Mouse (Mus musculus): ENCODE measurements around the gene Egfl6. TPM values are rescaled to one million over a fixed set of nuclear protein-coding genes. Genes with fewer than 3 reads are reported as not detected.
"Not testable (repeated sequence)": the region's sequence is repeated elsewhere in the genome, so short reads cannot be mapped to it uniquely, and the experiment has no call there.

Gene Egfl6
- polyA plus RNA-seq, 1 experiment, result not detected

DNA sequence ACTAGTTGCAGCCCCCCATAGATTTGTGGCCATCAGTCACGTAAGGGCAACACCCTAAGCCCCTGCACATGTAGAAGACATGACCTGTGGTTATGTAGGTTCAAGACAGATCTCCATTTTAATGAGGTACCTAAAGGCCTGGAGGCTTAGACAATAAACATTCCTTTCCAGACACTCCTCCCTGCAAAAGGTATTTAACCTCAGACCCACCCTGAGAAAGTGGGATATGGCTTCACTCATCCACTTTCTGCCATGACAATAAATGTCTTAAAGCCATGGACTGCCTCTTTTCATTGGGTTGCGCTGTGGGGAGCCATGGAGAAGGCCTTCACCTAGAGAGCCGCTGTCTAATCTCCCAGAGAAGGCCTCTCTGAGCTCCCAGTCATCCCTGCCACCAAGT is 57.4 kb downstream of the Egfl6 start:
- 92% methylated on average over 3 of the region's 3 CpGs for WGBS
- TF ChIP-seq CTCF (IDR thresholded peaks at IDR 0.05; ENCODE audit: insufficient read depth, low read depth, low read length), result no peak
- no peak for TF ChIP-seq POLR2A (IDR thresholded peaks at IDR 0.05; ENCODE audit: insufficient read depth, low read depth, low read length)
- H3K27ac ChIP-seq (ENCODE audit: insufficient read depth, low read depth, low read length), result no peak overlapping the region
- H3K4me3 ChIP-seq (ENCODE audit: insufficient read depth, low read depth, low read length), result no peak overlapping the region
- no peaks in the 10 kb centered on the region for H3K4me1 ChIP-seq (ENCODE audit: control insufficient read depth, insufficient read depth, low read length)

GRCm38 (mm10) chrX:166525637-166526315 is 59.7 kb downstream of the Egfl6 start:
- 93% methylated on average over 2 of the region's 2 CpGs for WGBS
- Histone ChIP-seq H3K4me3 (ENCODE audit: insufficient read depth, low read depth, low read length) (no peak overlapping the region), H3K27ac (ENCODE audit: insufficient read depth, low read depth, low read length) (no peak overlapping the region), H3K4me1 (ENCODE audit: control insufficient read depth, insufficient read depth, low read length) (no peaks in the 10 kb centered on the region)
- TF ChIP-seq POLR2A (IDR thresholded peaks at IDR 0.05; ENCODE audit: insufficient read depth, low read depth, low read length) (no peak), CTCF (IDR thresholded peaks at IDR 0.05; ENCODE audit: insufficient read depth, low read depth, low read length) (no peak)

DNA sequence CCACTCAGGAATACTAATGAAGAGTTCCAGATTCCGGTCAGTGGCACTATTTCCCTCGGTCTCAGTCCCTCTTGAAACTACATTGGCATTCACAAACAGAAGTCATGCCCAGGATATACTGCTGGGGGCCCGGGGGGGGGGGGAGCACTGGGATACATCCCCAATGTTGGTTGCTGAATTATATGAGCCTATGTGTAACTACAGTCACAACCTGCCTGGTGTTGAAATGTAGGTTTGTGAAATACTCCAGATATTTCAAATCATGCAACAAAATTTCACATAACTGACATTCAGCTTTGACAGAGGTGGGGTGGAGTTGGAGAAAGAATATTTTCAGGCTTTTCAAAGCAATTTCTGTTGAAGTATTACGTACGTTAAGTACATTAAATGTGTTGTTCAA is 64.7 kb downstream of the Egfl6 start:
- H3K4me3 ChIP-seq (ENCODE audit: insufficient read depth, low read depth, low read length), result no peak overlapping the region
- no peaks in the 10 kb centered on the region for H3K4me1 ChIP-seq (ENCODE audit: control insufficient read depth, insufficient read depth, low read length)
- WGBS, result 78% methylated on average over 5 of the region's 5 CpGs
- no peak overlapping the region for H3K27ac ChIP-seq (ENCODE audit: insufficient read depth, low read depth, low read length)
- TF ChIP-seq POLR2A (IDR thresholded peaks at IDR 0.05; ENCODE audit: insufficient read depth, low read depth, low read length) (no peak), CTCF (IDR thresholded peaks at IDR 0.05; ENCODE audit: insufficient read depth, low read depth, low read length) (no peak)

DNA sequence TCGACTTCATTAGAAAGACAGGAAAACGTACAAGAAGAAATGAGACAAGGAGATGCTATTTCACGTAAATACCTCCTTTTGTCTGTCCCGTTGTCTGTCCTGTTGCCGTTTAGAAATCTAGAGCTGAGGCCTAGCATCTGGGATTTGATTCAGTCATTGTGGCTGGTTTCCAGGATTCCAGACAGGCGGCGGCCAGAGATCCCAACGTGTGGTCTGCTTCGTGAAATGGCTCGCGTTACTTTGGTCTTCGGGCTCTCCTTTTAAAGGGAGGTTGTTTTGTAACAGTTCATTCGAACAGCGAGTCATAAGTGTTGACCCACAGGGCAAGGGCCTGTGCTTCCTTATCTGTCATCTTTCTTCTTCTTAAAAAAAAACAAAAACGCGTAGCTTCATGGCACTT is 67.2 kb downstream of the Egfl6 start, which contains the start of gene Tceanc:
Gene Tceanc, minus strand, starts transcription at position 223 of the 400 bp plus-strand sequence.
- Histone ChIP-seq H3K27ac (ENCODE audit: insufficient read depth, low read depth, low read length) (no peak within 1 kb of the TSS), H3K4me3 (ENCODE audit: insufficient read depth, low read depth, low read length) (no peak within 1 kb of the TSS), H3K4me1 (ENCODE audit: control insufficient read depth, insufficient read depth, low read length) (no peaks in the 10 kb centered on the region)
- WGBS, result 70% methylated on average over 16 of the region's 16 CpGs
- TF ChIP-seq CTCF (IDR thresholded peaks at IDR 0.05; ENCODE audit: insufficient read depth, low read depth, low read length) (no peak), POLR2A (IDR thresholded peaks at IDR 0.05; ENCODE audit: insufficient read depth, low read depth, low read length) (no peak)

DNA sequence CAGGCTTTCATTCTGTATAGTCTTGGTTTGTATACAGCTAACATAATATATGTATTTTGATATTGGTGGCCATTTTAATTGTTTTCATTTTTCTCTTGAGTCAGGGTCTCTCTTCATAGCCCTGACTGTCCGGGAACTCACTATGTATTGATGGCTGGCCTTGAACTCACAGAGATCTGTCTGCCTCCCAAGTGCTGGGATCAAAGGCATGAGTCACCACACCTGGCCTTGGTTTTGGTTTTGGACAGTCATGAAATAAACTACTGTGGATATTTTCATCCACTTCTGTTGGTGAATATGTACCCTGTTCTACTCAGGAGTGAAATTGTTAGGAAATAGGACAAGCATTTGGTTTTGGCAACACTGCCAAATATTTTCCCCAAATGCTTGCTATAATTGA is 68.9 kb downstream of the Egfl6 start:
- no peak for TF ChIP-seq CTCF (IDR thresholded peaks at IDR 0.05; ENCODE audit: insufficient read depth, low read depth, low read length)
- TF ChIP-seq POLR2A (IDR thresholded peaks at IDR 0.05; ENCODE audit: insufficient read depth, low read depth, low read length), result no peak
- Histone ChIP-seq H3K27ac (ENCODE audit: insufficient read depth, low read depth, low read length) (no peak overlapping the region), H3K4me3 (ENCODE audit: insufficient read depth, low read depth, low read length) (no peak overlapping the region), H3K4me1 (ENCODE audit: control insufficient read depth, insufficient read depth, low read length) (no peaks in the 10 kb centered on the region)
- WGBS, result 90% methylated on average over 1 of the region's 1 CpGs

DNA sequence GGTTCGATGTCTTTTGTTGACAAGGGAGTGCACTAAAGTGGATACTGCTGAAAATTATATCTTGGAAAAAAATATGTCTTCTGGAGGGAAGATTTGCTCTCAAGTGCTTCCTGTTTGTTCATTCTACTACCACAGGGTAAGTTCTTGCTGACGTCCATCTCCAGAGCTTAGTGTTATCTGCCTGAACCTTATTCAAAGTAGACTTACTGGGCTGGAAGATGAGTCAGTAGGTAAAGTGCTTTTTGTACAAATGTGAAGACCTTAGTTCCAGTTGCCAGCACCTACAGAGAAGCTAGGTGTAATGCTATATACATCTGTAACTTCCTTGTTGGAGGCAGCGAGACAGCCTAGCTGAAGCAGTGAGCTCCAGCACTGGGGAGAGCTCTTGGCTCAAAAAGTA is 69.6 kb downstream of the Egfl6 start:
- H3K27ac ChIP-seq (ENCODE audit: insufficient read depth, low read depth, low read length), result no peak overlapping the region
- H3K4me3 ChIP-seq (ENCODE audit: insufficient read depth, low read depth, low read length), result no peak overlapping the region
- 95% methylated on average over 3 of the region's 3 CpGs for WGBS
- TF ChIP-seq CTCF (IDR thresholded peaks at IDR 0.05; ENCODE audit: insufficient read depth, low read depth, low read length) (no peak), POLR2A (IDR thresholded peaks at IDR 0.05; ENCODE audit: insufficient read depth, low read depth, low read length) (no peak)
- H3K4me1 ChIP-seq (ENCODE audit: control insufficient read depth, insufficient read depth, low read length), result no peaks in the 10 kb centered on the region

DNA sequence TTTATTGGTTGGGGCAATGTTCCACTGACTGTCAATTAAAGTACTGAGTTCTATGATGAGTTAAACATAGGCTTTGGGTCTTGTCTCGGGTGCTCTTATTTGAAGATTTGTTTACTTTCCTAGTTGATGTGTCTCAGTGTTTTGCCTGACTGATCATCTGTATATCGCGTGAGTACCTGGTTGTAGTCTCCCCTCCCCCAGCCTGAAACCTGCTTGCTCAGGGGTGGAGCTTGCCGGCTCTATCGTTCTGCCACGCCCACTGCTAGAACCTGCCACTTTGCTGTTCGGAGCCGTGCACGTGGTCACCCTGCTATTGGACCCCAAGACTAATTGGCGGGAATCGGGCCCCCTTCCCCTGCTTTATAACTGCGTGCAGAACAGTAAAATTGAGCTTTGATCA is 71.5 kb downstream of the Egfl6 start:
- not testable (repeated sequence) for H3K4me3 ChIP-seq (ENCODE audit: insufficient read depth, low read depth, low read length); H3K4me1 ChIP-seq (ENCODE audit: control insufficient read depth, insufficient read depth, low read length); H3K27ac ChIP-seq (ENCODE audit: insufficient read depth, low read depth, low read length)
- 16% methylated on average over 12 of the region's 12 CpGs for WGBS

DNA sequence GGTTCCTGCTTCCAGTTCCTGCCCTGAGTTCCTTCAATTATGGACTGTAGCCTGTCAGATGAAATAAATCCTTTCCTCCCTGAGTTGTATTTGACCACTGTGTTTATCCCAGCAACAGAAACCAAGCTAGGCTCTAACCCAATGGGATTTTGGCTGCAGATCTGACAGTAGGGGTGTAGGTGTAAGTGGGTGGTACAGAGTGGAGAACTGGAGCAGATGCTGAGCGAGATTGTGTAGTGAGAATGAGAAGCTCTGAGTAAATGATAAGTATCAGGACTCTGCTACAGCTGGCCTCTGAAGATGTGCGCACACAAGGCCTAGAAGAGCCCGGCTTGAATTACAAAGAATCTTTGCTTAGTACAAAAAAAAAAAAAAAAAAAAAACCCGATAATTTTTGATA is 73.4 kb downstream of the Egfl6 start:
- Histone ChIP-seq H3K27ac (ENCODE audit: insufficient read depth, low read depth, low read length) (no peak overlapping the region), H3K4me1 (ENCODE audit: control insufficient read depth, insufficient read depth, low read length) (no peaks in the 10 kb centered on the region), H3K4me3 (ENCODE audit: insufficient read depth, low read depth, low read length) (no peak overlapping the region)
- TF ChIP-seq POLR2A (IDR thresholded peaks at IDR 0.05; ENCODE audit: insufficient read depth, low read depth, low read length), result no peak
- TF ChIP-seq CTCF (IDR thresholded peaks at IDR 0.05; ENCODE audit: insufficient read depth, low read depth, low read length), result no peak
- 84% methylated on average over 4 of the region's 4 CpGs for WGBS

GRCm38 (mm10) chrX:166511107-166511506 is 74.4 kb downstream of the Egfl6 start:
- H3K4me1 ChIP-seq (ENCODE audit: control insufficient read depth, insufficient read depth, low read length), result no peaks in the 10 kb centered on the region
- TF ChIP-seq POLR2A (IDR thresholded peaks at IDR 0.05; ENCODE audit: insufficient read depth, low read depth, low read length) (no peak), CTCF (IDR thresholded peaks at IDR 0.05; ENCODE audit: insufficient read depth, low read depth, low read length) (no peak)
- H3K27ac ChIP-seq (ENCODE audit: insufficient read depth, low read depth, low read length), result no peak overlapping the region
- H3K4me3 ChIP-seq (ENCODE audit: insufficient read depth, low read depth, low read length), result no peak overlapping the region
